Mouse (Mus musculus): ENCODE results near the gene Doxl2. TPM values are rescaled to one million over a fixed set of nuclear protein-coding genes. Genes with fewer than 3 reads are reported as not detected.

Gene Doxl2
- not detected in 2 replicates for polyA plus RNA-seq (2014; fragmentation: Nextera tagmentation; extraction: Ambion mirVana)

- Histone ChIP-seq H3K4me1 (ENCODE audit: control insufficient read depth in 2 of 2, insufficient read depth in 2 of 2, low read length in 2 of 2) (no peaks in the 10 kb centered on the region), H3K9me3 (ENCODE audit: control insufficient read depth, low read length) (no peaks in the 10 kb centered on the region), H3K4me2 (ENCODE audit: low read length) (no peak within 1 kb of the TSS), H3K9ac (ENCODE audit: low read length) (no peak within 1 kb of the TSS), H3K27me3 (ENCODE audit: control insufficient read depth, insufficient read depth, low read length) (no peaks in the 10 kb centered on the region), H3K27ac (replicated peaks in 1 of 2; ENCODE audit: control insufficient read depth in 1 of 2, insufficient read depth in 1 of 2, low read depth in 2 of 2, low read length in 2 of 2) (no peak within 1 kb of the TSS), H3K4me3 (ENCODE audit: control insufficient read depth in 1 of 2, insufficient read depth in 1 of 2, low read depth in 1 of 2, low read length in 2 of 2) (no peak within 1 kb of the TSS), H3K36me3 (ENCODE audit: control insufficient read depth, insufficient read depth, low read length) (no peaks in the 10 kb centered on the region)
- 60% methylated on average over 2 of the region's 2 CpGs for WGBS
- ATAC-seq (ENCODE audit: insufficient number of reproducible peaks, insufficient read depth, low FRiP score, low read depth) = no peak
Measured at GRCm38 (mm10) chr6:48974663-48975062, at the start of gene Doxl2. Doxl2 (plus strand) TSS chr6:48974963.

- no peaks in the 10 kb centered on the region for H3K9me3 ChIP-seq (ENCODE audit: control insufficient read depth, low read length)
- H3K4me1 ChIP-seq (ENCODE audit: control insufficient read depth in 2 of 2, insufficient read depth in 2 of 2, low read length in 2 of 2) = peaks cover 4 to 6% of the 10 kb centered on the region in 2 experiments; a peak in 3 of 4 replicates
- H3K9ac ChIP-seq (ENCODE audit: low read length) = no peak within 1 kb of the TSS
- WGBS = 80% methylated on average over 5 of the region's 5 CpGs
- no peak for ATAC-seq (ENCODE audit: insufficient number of reproducible peaks, insufficient read depth, low FRiP score, low read depth)
- H3K36me3 ChIP-seq (ENCODE audit: control insufficient read depth, insufficient read depth, low read length) = no peaks in the 10 kb centered on the region
- no peaks in the 10 kb centered on the region for H3K27me3 ChIP-seq (ENCODE audit: control insufficient read depth, insufficient read depth, low read length)
- no peak within 1 kb of the TSS for H3K4me2 ChIP-seq (ENCODE audit: low read length)
- H3K27ac ChIP-seq (replicated peaks in 1 of 2; ENCODE audit: control insufficient read depth in 1 of 2, insufficient read depth in 1 of 2, low read depth in 2 of 2, low read length in 2 of 2) = no peak within 1 kb of the TSS
- H3K4me3 ChIP-seq (ENCODE audit: control insufficient read depth in 1 of 2, insufficient read depth in 1 of 2, low read depth in 1 of 2, low read length in 2 of 2) = no peak within 1 kb of the TSS
Measured at GRCm38 (mm10) chr6:48929595-48929994, 45.2 kb upstream of the Doxl2 start, which contains the start of gene 1600015I10Rik. 1600015I10Rik (plus strand) TSS chr6:48929895.

GRCm38 (mm10) chr6:48949596-48949995 lies 25.2 kb upstream of the Doxl2 start:
- no peak for ATAC-seq (ENCODE audit: insufficient number of reproducible peaks, insufficient read depth, low FRiP score, low read depth)
- H3K9me3 ChIP-seq (ENCODE audit: control insufficient read depth, low read length) = no peaks in the 10 kb centered on the region
- no peak overlapping the region for H3K9ac ChIP-seq (ENCODE audit: low read length)
- H3K4me1 ChIP-seq (ENCODE audit: control insufficient read depth in 2 of 2, insufficient read depth in 2 of 2, low read length in 2 of 2) = no peaks in the 10 kb centered on the region
- H3K4me3 ChIP-seq (ENCODE audit: control insufficient read depth in 1 of 2, insufficient read depth in 1 of 2, low read depth in 1 of 2, low read length in 2 of 2) = no peak overlapping the region
- 64% methylated on average over 2 of the region's 2 CpGs for WGBS
- no peak overlapping the region for H3K27ac ChIP-seq (replicated peaks in 1 of 2; ENCODE audit: control insufficient read depth in 1 of 2, insufficient read depth in 1 of 2, low read depth in 2 of 2, low read length in 2 of 2)
- H3K27me3 ChIP-seq (ENCODE audit: control insufficient read depth, insufficient read depth, low read length) = no peaks in the 10 kb centered on the region
- no peak overlapping the region for H3K4me2 ChIP-seq (ENCODE audit: low read length)
- no peaks in the 10 kb centered on the region for H3K36me3 ChIP-seq (ENCODE audit: control insufficient read depth, insufficient read depth, low read length)

- H3K27me3 ChIP-seq (ENCODE audit: control insufficient read depth, insufficient read depth, low read length) = no peaks in the 10 kb centered on the region
- H3K4me3 ChIP-seq (ENCODE audit: control insufficient read depth in 1 of 2, insufficient read depth in 1 of 2, low read depth in 1 of 2, low read length in 2 of 2) = no peak overlapping the region
- no peak overlapping the region for H3K4me2 ChIP-seq (ENCODE audit: low read length)
- no peak overlapping the region for H3K27ac ChIP-seq (replicated peaks in 1 of 2; ENCODE audit: control insufficient read depth in 1 of 2, insufficient read depth in 1 of 2, low read depth in 2 of 2, low read length in 2 of 2)
- H3K9me3 ChIP-seq (ENCODE audit: control insufficient read depth, low read length) = no peaks in the 10 kb centered on the region
- no peak overlapping the region for H3K9ac ChIP-seq (ENCODE audit: low read length)
- no peaks in the 10 kb centered on the region for H3K36me3 ChIP-seq (ENCODE audit: control insufficient read depth, insufficient read depth, low read length)
- WGBS = 77% methylated on average over 5 of the region's 5 CpGs
- H3K4me1 ChIP-seq (ENCODE audit: control insufficient read depth in 2 of 2, insufficient read depth in 2 of 2, low read length in 2 of 2) = no peaks in the 10 kb centered on the region
- ATAC-seq (ENCODE audit: insufficient number of reproducible peaks, insufficient read depth, low FRiP score, low read depth) = no peak
Measured at GRCm38 (mm10) chr6:48950676-48951075, 24.1 kb upstream of the Doxl2 start.

- H3K9ac ChIP-seq (ENCODE audit: low read length) = no peak overlapping the region
- no peaks in the 10 kb centered on the region for H3K4me1 ChIP-seq (ENCODE audit: control insufficient read depth in 2 of 2, insufficient read depth in 2 of 2, low read length in 2 of 2)
- no peaks in the 10 kb centered on the region for H3K36me3 ChIP-seq (ENCODE audit: control insufficient read depth, insufficient read depth, low read length)
- no peak overlapping the region for H3K4me2 ChIP-seq (ENCODE audit: low read length)
- H3K27ac ChIP-seq (replicated peaks in 1 of 2; ENCODE audit: control insufficient read depth in 1 of 2, insufficient read depth in 1 of 2, low read depth in 2 of 2, low read length in 2 of 2) = no peak overlapping the region
- ATAC-seq (ENCODE audit: insufficient number of reproducible peaks, insufficient read depth, low FRiP score, low read depth) = no peak
- 83% methylated on average over 6 of the region's 6 CpGs for WGBS
- no peaks in the 10 kb centered on the region for H3K9me3 ChIP-seq (ENCODE audit: control insufficient read depth, low read length)
- H3K27me3 ChIP-seq (ENCODE audit: control insufficient read depth, insufficient read depth, low read length) = no peaks in the 10 kb centered on the region
- H3K4me3 ChIP-seq (ENCODE audit: control insufficient read depth in 1 of 2, insufficient read depth in 1 of 2, low read depth in 1 of 2, low read length in 2 of 2) = no peak overlapping the region
Measured at GRCm38 (mm10) chr6:48951630-48952029, 23.1 kb upstream of the Doxl2 start.

GRCm38 (mm10) chr6:48953220-48953619 lies 21.5 kb upstream of the Doxl2 start:
- H3K27me3 ChIP-seq (ENCODE audit: control insufficient read depth, insufficient read depth, low read length) = no peaks in the 10 kb centered on the region
- no peak overlapping the region for H3K27ac ChIP-seq (replicated peaks in 1 of 2; ENCODE audit: control insufficient read depth in 1 of 2, insufficient read depth in 1 of 2, low read depth in 2 of 2, low read length in 2 of 2)
- no peak overlapping the region for H3K4me2 ChIP-seq (ENCODE audit: low read length)
- no peak overlapping the region for H3K9ac ChIP-seq (ENCODE audit: low read length)
- no peaks in the 10 kb centered on the region for H3K9me3 ChIP-seq (ENCODE audit: control insufficient read depth, low read length)
- H3K4me3 ChIP-seq (ENCODE audit: control insufficient read depth in 1 of 2, insufficient read depth in 1 of 2, low read depth in 1 of 2, low read length in 2 of 2) = no peak overlapping the region
- H3K4me1 ChIP-seq (ENCODE audit: control insufficient read depth in 2 of 2, insufficient read depth in 2 of 2, low read length in 2 of 2) = no peaks in the 10 kb centered on the region
- 71% methylated on average over 5 of the region's 5 CpGs for whole genome bisulfite sequencing
- ATAC-seq (ENCODE audit: insufficient number of reproducible peaks, insufficient read depth, low FRiP score, low read depth) = no peak
- no peaks in the 10 kb centered on the region for H3K36me3 ChIP-seq (ENCODE audit: control insufficient read depth, insufficient read depth, low read length)

- WGBS = 72% methylated on average over 5 of the region's 5 CpGs
- Histone ChIP-seq H3K4me3 (ENCODE audit: control insufficient read depth in 1 of 2, insufficient read depth in 1 of 2, low read depth in 1 of 2, low read length in 2 of 2) (no peak overlapping the region), H3K9me3 (ENCODE audit: control insufficient read depth, low read length) (no peaks in the 10 kb centered on the region)
Measured at GRCm38 (mm10) chr6:48954211-48954610, 20.6 kb upstream of the Doxl2 start.

GRCm38 (mm10) chr6:48954946-48955345 lies 19.8 kb upstream of the Doxl2 start:
- no peak overlapping the region for H3K27ac ChIP-seq (replicated peaks in 1 of 2; ENCODE audit: control insufficient read depth in 1 of 2, insufficient read depth in 1 of 2, low read depth in 2 of 2, low read length in 2 of 2)
- ATAC-seq (ENCODE audit: insufficient number of reproducible peaks, insufficient read depth, low FRiP score, low read depth) = no peak
- 37% methylated on average over 1 of the region's 1 CpGs for WGBS

More at GRCm38 (mm10) chr6:48954211-48954610, 20.6 kb upstream of the Doxl2 start:
- Histone ChIP-seq H3K27ac (replicated peaks in 1 of 2; ENCODE audit: control insufficient read depth in 1 of 2, insufficient read depth in 1 of 2, low read depth in 2 of 2, low read length in 2 of 2) (no peak overlapping the region), H3K27me3 (ENCODE audit: control insufficient read depth, insufficient read depth, low read length) (no peaks in the 10 kb centered on the region), H3K9ac (ENCODE audit: low read length) (no peak overlapping the region), H3K36me3 (ENCODE audit: control insufficient read depth, insufficient read depth, low read length) (no peaks in the 10 kb centered on the region), H3K4me1 (ENCODE audit: control insufficient read depth in 2 of 2, insufficient read depth in 2 of 2, low read length in 2 of 2) (no peaks in the 10 kb centered on the region), H3K4me2 (ENCODE audit: low read length) (no peak overlapping the region)
- ATAC-seq (ENCODE audit: insufficient number of reproducible peaks, insufficient read depth, low FRiP score, low read depth) = no peak

More at GRCm38 (mm10) chr6:48954946-48955345, 19.8 kb upstream of the Doxl2 start:
- Histone ChIP-seq H3K4me2 (ENCODE audit: low read length) (no peak overlapping the region), H3K36me3 (ENCODE audit: control insufficient read depth, insufficient read depth, low read length) (no peaks in the 10 kb centered on the region), H3K27me3 (ENCODE audit: control insufficient read depth, insufficient read depth, low read length) (no peaks in the 10 kb centered on the region), H3K9ac (ENCODE audit: low read length) (no peak overlapping the region), H3K4me1 (ENCODE audit: control insufficient read depth in 2 of 2, insufficient read depth in 2 of 2, low read length in 2 of 2) (no peaks in the 10 kb centered on the region), H3K4me3 (ENCODE audit: control insufficient read depth in 1 of 2, insufficient read depth in 1 of 2, low read depth in 1 of 2, low read length in 2 of 2) (no peak overlapping the region), H3K9me3 (ENCODE audit: control insufficient read depth, low read length) (no peaks in the 10 kb centered on the region)

All from heart, embryonic 14.5 days (tissue).